26 mouse cellular contexts compared by ENCODE assay signal in the genomic region with DNA sequence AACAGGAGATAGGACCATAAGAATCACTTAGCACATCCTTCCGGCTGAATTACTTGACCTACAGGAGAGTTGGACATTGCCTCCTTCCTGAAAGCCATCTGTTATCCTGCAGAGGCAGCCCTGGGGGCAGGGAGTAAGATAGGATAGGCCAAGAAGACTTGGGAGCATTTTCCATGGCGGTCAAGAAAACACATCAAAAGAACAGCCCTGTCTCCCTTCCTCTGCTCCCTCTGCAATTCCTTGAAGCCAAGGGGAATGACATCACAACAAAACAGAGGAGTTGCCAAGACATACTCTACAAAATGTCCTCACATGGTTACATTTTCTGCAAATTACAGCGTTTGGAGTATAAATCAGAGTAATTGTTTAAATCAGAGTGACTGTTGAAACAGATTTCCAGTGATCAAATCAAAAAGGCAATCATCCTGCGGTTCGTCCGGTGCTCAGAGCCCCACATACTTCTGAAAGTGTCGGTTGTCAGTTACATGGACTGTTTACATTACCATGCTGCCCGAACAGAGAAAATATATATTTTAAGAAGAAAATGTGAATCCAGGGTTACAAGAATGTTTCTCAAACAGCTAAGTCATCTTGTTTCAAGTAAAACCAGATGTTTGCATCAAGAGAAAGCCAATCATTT.
A peak's percentile ranks its signal among the peaks of the same experiment; 100 is the strongest.
DNase-seq lines count a peak whose midpoint lies in the region; ATAC-seq and TF ChIP-seq lines count a peak whose summit lies in the region.
"Had no signal": no experiment of that assay in that cellular context is flagged by ENCODE, and none has a peak within 500 bp of the region (broad histone marks: within the 10 kb centered on the region; RNA-seq: fewer than 3 reads in every experiment).

No protein-coding gene starts in this region.

- H3K4me2 ChIP-seq in embryonic facial prominence, embryonic 11.5 days (ENCODE audit: low read depth, low read length) = no peak overlapping the region
- H3K4me2 ChIP-seq in embryonic facial prominence, embryonic 14.5 days (ENCODE audit: low read depth, low read length) = no peak overlapping the region
- H3K4me2 ChIP-seq: forebrain, embryonic 12.5 days; forebrain, embryonic 15.5 days; hindbrain, embryonic 12.5 days; intestine, embryonic 15.5 days had no signal

- WGBS in embryonic facial prominence, embryonic 11.5 days = 39% methylated on average over 8 of the region's 8 CpGs
- WGBS in embryonic facial prominence, embryonic 10.5 days = 63% methylated on average over 8 of the region's 8 CpGs
- WGBS in embryonic facial prominence, embryonic 14.5 days = 38% methylated on average over 8 of the region's 8 CpGs

- no peak overlapping the region for H3K27ac ChIP-seq in embryonic facial prominence, embryonic 11.5 days (replicated peaks; ENCODE audit: low read depth, low read length)
- H3K27ac ChIP-seq in embryonic facial prominence, embryonic 10.5 days (replicated peaks) = no peak overlapping the region
- no peak overlapping the region for H3K27ac ChIP-seq in ES-Bruce4 (ENCODE audit: insufficient read depth, low read length)
- peak overlapping the region; percentile 35; the same call in 1 of the 2 replicates for H3K27ac ChIP-seq in embryonic facial prominence, embryonic 14.5 days (replicated peaks; ENCODE audit: low read depth, low read length)
- H3K27ac ChIP-seq: forebrain, embryonic 12.5 days; forebrain, embryonic 15.5 days; gastrocnemius, adult 2 months; heart, embryonic 10.5 days; hindbrain, embryonic 12.5 days; intestine, embryonic 15.5 days had no signal

- no peaks in the 10 kb centered on the region for H3K36me3 ChIP-seq in embryonic facial prominence, embryonic 11.5 days (replicated peaks; ENCODE audit: control insufficient read depth, insufficient read depth, low read depth, low read length)
- H3K36me3 ChIP-seq in embryonic facial prominence, embryonic 10.5 days (replicated peaks) = no peaks in the 10 kb centered on the region
- no peaks in the 10 kb centered on the region for H3K36me3 ChIP-seq in ES-Bruce4 (ENCODE audit: control insufficient read depth, insufficient read depth, low read length, poor library complexity, severe bottlenecking)
- no peaks in the 10 kb centered on the region for H3K36me3 ChIP-seq in embryonic facial prominence, embryonic 14.5 days (ENCODE audit: control insufficient read depth, insufficient read depth, low read length)
- H3K36me3 ChIP-seq: forebrain, embryonic 12.5 days; forebrain, embryonic 15.5 days; G1E; heart, embryonic 10.5 days; hindbrain, embryonic 12.5 days; intestine, embryonic 15.5 days had no signal

- no peak for TF ChIP-seq POLR2A in ES-Bruce4 (IDR thresholded peaks at IDR 0.05; ENCODE audit: insufficient read depth, low read length)

- TF ChIP-seq EP300 in ES-Bruce4 (IDR thresholded peaks at IDR 0.05; ENCODE audit: insufficient read depth, low read depth, low read length) = 0 out of 2 replicates have a peak, but pooled peaks have one; percentile 43

- H3K4me1 ChIP-seq in embryonic facial prominence, embryonic 11.5 days (ENCODE audit: control insufficient read depth, insufficient read depth, low read length) = no peaks in the 10 kb centered on the region
- peaks cover 5% of the 10 kb centered on the region for H3K4me1 ChIP-seq in embryonic facial prominence, embryonic 10.5 days
- H3K4me1 ChIP-seq in ES-Bruce4 (ENCODE audit: control insufficient read depth, insufficient read depth, low read length) = no peaks in the 10 kb centered on the region
- H3K4me1 ChIP-seq in embryonic facial prominence, embryonic 14.5 days (ENCODE audit: control insufficient read depth, insufficient read depth, low read length) = peaks cover 4% of the 10 kb centered on the region
- H3K4me1 ChIP-seq: forebrain, embryonic 12.5 days; forebrain, embryonic 15.5 days; heart, embryonic 10.5 days; hindbrain, embryonic 12.5 days; intestine, embryonic 15.5 days had no signal

- TF ChIP-seq CTCF in ES-Bruce4 (IDR thresholded peaks at IDR 0.05; ENCODE audit: low read depth, low read length) = no peak

- H3K9ac ChIP-seq in embryonic facial prominence, embryonic 11.5 days (replicated peaks; ENCODE audit: low read length) = no peak overlapping the region
- no peak overlapping the region for H3K9ac ChIP-seq in ES-Bruce4 (ENCODE audit: low read depth, poor library complexity, severe bottlenecking)
- H3K9ac ChIP-seq in embryonic facial prominence, embryonic 14.5 days (ENCODE audit: low read depth, low read length) = no peak overlapping the region
- H3K9ac ChIP-seq: forebrain, embryonic 12.5 days; forebrain, embryonic 15.5 days; hindbrain, embryonic 12.5 days; intestine, embryonic 15.5 days had no signal

- H3K27me3 ChIP-seq in embryonic facial prominence, embryonic 11.5 days (ENCODE audit: control insufficient read depth, insufficient read depth, low read length) = no peaks in the 10 kb centered on the region
- H3K27me3 ChIP-seq in embryonic facial prominence, embryonic 10.5 days (replicated peaks; ENCODE audit: low read depth, poor library complexity, severe bottlenecking) = no peaks in the 10 kb centered on the region
- no peaks in the 10 kb centered on the region; the same call in 1 of the 2 replicates for H3K27me3 ChIP-seq in ES-Bruce4 (ENCODE audit: control insufficient read depth, insufficient read depth, low read length, poor library complexity, severe bottlenecking)
- H3K27me3 ChIP-seq in embryonic facial prominence, embryonic 14.5 days (replicated peaks; ENCODE audit: control insufficient read depth, insufficient read depth, low read length) = 0 out of 2 replicates have a peak, but pooled peaks cover 3% of the 10 kb centered on the region
- H3K27me3 ChIP-seq: forebrain, embryonic 12.5 days; forebrain, embryonic 15.5 days; hindbrain, embryonic 12.5 days; intestine, embryonic 15.5 days had no signal

- DNase-seq in embryonic facial prominence, embryonic 11.5 days (ENCODE audit: low spot score) = peak; percentile 57
- DNase-seq in embryonic facial prominence, embryonic 10.5 days (ENCODE audit: low spot score) = no peak
- DNase-seq in ZHBTc4 (ENCODE audit: low read depth, low spot score) = peak; percentile 26
- peak; percentile 76 for DNase-seq in embryonic facial prominence, embryonic 14.5 days (ENCODE audit: low spot score)
- no peak for DNase-seq in frontal cortex, postnatal 10 days (ENCODE audit: low spot score in 2 of 2)
- no peak for DNase-seq in lung, adult 18-20 months
- no peak for DNase-seq in layer of hippocampus, postnatal 36 days
- DNase-seq: adrenal gland, postnatal 10 days; adrenal gland, postnatal 36 days; cerebellum, adult 2 months; cerebellum, adult 9-11 months; cerebellum, postnatal 25 days; gastrocnemius, adult 2 months; gastrocnemius, postnatal 14 days; heart, adult 18-20 months; kidney, adult 11 months; kidney, adult 8-10 months had no signal

- 0 out of 2 replicates have a peak, but pooled peaks have one; percentile 39 for ATAC-seq in embryonic facial prominence, embryonic 11.5 days (replicated peaks; ENCODE audit: insufficient number of reproducible peaks, low FRiP score, low TSS enrichment, low read depth)
- peak; percentile 81 for ATAC-seq in embryonic facial prominence, embryonic 14.5 days (ENCODE audit: low read depth)
- ATAC-seq: forebrain, embryonic 15.5 days; hindbrain, embryonic 16.5 days; intestine, embryonic 15.5 days had no signal

- H3K9me3 ChIP-seq in embryonic facial prominence, embryonic 11.5 days (replicated peaks; ENCODE audit: control insufficient read depth, low read length) = no peaks in the 10 kb centered on the region
- H3K9me3 ChIP-seq in embryonic facial prominence, embryonic 10.5 days = no peaks in the 10 kb centered on the region
- H3K9me3 ChIP-seq in ES-Bruce4 (replicated peaks; ENCODE audit: control insufficient read depth, insufficient read depth, low read length, poor library complexity, severe bottlenecking) = no peaks in the 10 kb centered on the region
- H3K9me3 ChIP-seq in embryonic facial prominence, embryonic 14.5 days (ENCODE audit: control insufficient read depth, low read length) = no peaks in the 10 kb centered on the region
- H3K9me3 ChIP-seq: forebrain, embryonic 12.5 days; forebrain, embryonic 15.5 days; heart, embryonic 10.5 days; hindbrain, embryonic 12.5 days; intestine, embryonic 15.5 days had no signal

- no peak overlapping the region for H3K4me3 ChIP-seq in embryonic facial prominence, embryonic 11.5 days (ENCODE audit: low read depth, low read length)
- H3K4me3 ChIP-seq in embryonic facial prominence, embryonic 10.5 days = no peak overlapping the region
- no peak overlapping the region for H3K4me3 ChIP-seq in ES-Bruce4 (ENCODE audit: low read depth, low read length)
- H3K4me3 ChIP-seq in embryonic facial prominence, embryonic 14.5 days (ENCODE audit: low read depth, low read length) = no peak overlapping the region
- H3K4me3 ChIP-seq: erythroblast, embryonic 14.5 days; forebrain, embryonic 12.5 days; forebrain, embryonic 15.5 days; gastrocnemius, adult 2 months; heart, embryonic 10.5 days; hindbrain, embryonic 12.5 days; intestine, embryonic 15.5 days had no signal

Comparison
In these comparisons a context has a peak if more than half of its experiments do, and no peak if none do; other contexts are left out.
1. DNase-seq: peak in embryonic facial prominence, embryonic 11.5 days (single experiment), ZHBTc4 (single experiment) and embryonic facial prominence, embryonic 14.5 days (single experiment); none in embryonic facial prominence, embryonic 10.5 days (single experiment), frontal cortex, postnatal 10 days (0 of 2), lung, adult 18-20 months (0 of 2) and layer of hippocampus, postnatal 36 days (0 of 2).